Mouse (Mus musculus) cortical plate, adult 2 months (tissue): ENCODE measurements around the gene Hacl1. TPM values are rescaled to one million over a fixed set of nuclear protein-coding genes. Genes with fewer than 3 reads are reported as not detected.

Experiments used
- H3K27ac ChIP-seq: fragments of 200-500 bp; 2 replicates; pipeline ENCODE4 v1.5.1; 2012; ENCODE audit warnings: low read length, control low read depth, inconsistent platforms; ENCODE audit not compliant: insufficient read depth
- H3K4me1 ChIP-seq: fragments of 200-500 bp; 2 replicates; pipeline ENCODE4 v1.6.1; 2011; ENCODE audit warnings: low read length; ENCODE audit not compliant: control insufficient read depth, insufficient read depth
- H3K4me3 ChIP-seq: fragments of 200-500 bp; 2 replicates; pipeline ENCODE4 v1.5.1; 2011; ENCODE audit warnings: mild to moderate bottlenecking, low read length, control low read depth; ENCODE audit not compliant: insufficient read depth
- CTCF ChIP-seq: fragments of 200-500 bp; IDR thresholded peaks from 2 replicates; pipeline ENCODE4 v1.5.1; 2011; ENCODE audit warnings: mild to moderate bottlenecking, control low read depth, low read length; ENCODE audit not compliant: insufficient read depth; ENCODE audit errors: extremely low read depth
- POLR2A ChIP-seq: fragments of 200-500 bp; IDR thresholded peaks from 2 replicates; pipeline ENCODE4 v1.6.1; 2011; ENCODE audit warnings: mild to moderate bottlenecking, low read length, control low read depth; ENCODE audit not compliant: insufficient read depth; ENCODE audit errors: extremely low read depth
- polyA plus RNA-seq: library from polyadenylated mRNA; depleted of rRNA; stranded (reverse); fragments of >200 nt; gene quantifications from 2 replicates; pipeline ENCODE4 v1.2.3, GENCODE M21; 2012; rRNA removed

Gene Hacl1
- polyA plus RNA-seq, 1 experiment: 11.3 TPM

DNA sequence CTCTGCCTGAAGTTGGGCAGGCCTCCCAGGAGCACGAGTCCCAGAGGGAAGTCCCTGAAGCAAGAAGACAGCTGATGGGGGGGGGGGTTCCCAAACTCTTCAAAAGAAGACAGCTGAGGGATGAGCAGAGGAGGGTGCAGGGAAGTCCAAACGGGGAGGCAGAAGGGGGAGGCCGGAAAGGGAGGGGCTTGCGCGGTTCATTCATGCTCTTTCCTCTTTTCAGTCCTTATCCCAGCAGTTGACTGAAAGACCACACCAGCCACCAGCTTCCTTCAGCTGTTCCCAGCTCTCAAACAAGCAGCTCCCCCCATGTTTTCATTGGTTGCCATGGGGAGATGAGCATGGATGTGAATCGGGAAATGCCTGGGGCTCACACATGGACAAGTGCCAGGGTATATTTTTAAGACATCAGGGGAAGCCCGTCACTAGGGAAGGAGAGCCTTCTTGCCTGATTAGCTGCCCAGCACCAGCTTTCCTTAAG is 71.9 kb downstream of the Hacl1 start:
- TF ChIP-seq CTCF (no peak), POLR2A (no peak)
- Histone ChIP-seq H3K4me1 (no peaks in the 10 kb centered on the region; the same call in 1 of the 2 replicates), H3K27ac (no peak overlapping the region), H3K4me3 (no peak overlapping the region)

DNA sequence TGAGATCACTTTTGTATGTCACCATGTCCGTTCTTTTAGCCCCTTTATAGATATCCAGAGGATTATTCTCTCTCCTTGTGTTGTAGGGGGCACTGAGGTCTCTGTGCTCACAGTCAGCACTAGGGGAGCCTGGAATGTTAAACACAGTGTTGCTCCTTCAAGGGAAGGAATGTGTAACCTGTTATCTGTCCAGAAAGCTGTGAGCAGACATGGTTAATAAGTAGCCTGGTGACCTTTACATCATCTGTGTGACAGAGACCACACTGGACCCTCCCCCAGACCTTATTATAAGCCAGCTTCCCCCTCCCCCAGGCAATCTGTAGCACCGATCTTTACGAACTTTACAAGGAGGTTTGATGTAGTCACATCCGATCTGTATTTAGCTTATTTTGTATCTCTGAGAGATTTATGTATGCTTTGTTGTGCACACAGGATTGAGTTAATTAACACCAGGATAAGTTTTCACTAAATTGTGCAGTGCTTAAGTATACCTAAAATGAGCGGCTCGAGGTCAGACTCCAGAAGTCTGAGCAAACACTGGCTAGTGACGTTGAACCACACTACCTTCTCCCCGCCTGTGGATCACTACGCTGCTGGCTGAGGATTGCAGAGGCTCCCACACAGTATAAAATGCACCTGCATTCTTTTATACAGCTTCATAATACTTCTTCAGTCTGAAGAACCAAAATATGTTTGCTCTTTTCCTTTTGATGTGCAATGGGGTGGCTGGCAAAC is 75.4 kb downstream of the Hacl1 start:
- H3K4me1 ChIP-seq: no peaks in the 10 kb centered on the region

DNA sequence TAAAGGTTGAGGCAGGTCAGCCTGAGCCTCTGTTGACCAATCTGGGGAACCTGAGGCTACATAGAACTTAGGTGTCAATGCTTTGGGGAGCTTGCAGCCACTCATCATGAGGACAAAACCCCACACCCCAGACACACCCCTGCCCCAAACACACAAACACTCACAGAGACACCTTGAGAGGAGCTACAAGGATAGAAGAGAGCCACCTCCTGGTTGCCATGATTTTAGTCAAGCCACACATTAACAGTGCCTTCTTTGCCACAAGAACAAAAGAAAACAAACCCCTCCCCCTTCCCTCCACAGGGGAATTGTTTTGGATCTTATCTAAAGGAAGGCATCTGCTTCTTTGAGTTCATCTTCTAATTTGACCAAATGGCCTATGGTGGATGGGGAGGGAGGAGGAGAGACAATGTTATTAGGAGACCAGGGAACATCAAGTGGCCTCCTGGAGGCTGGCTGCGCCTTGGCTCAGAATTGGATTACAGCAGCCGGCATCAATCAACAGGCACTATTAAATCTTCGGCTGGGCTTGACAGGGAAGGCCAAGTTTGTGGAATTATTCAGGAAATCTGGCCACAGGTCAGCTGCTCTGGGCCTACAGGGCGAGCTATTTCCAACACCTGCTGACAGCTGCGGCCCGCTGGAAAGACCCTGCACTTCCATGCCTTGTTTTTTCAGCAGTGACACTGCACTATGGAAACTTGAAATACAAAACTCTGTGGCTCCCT is 76.5 kb downstream of the Hacl1 start:
- H3K4me3 ChIP-seq: no peak overlapping the region
- H3K4me1 ChIP-seq: no peaks in the 10 kb centered on the region
- TF ChIP-seq POLR2A (no peak), CTCF (no peak)
- no peak overlapping the region for H3K27ac ChIP-seq

More for the DNA sequence above, 75.4 kb downstream of the Hacl1 start:
- TF ChIP-seq CTCF (no peak), POLR2A (no peak)
- H3K4me3 ChIP-seq: no peak overlapping the region
- no peak overlapping the region for H3K27ac ChIP-seq

DNA sequence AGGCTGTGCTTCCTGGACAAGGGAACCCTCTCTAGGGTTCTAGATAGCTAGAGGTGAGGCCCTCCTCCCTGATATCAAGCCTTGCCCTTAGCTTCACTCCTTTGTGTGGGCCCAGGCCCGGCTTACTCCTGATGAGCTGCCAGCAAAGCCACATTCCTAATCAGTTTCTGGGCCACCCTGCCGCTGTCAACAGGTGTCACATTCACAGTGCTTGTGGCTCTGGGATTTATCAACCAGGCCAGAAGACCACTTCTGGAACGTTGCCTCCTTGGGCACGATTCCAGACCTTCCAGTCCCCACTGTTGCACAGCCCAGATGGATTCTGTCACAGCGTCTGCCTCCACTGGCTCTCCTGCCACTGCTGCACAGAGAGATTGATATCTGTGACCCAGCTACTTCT is 80.2 kb downstream of the Hacl1 start:
- no peaks in the 10 kb centered on the region for H3K4me1 ChIP-seq
- no peak overlapping the region for H3K4me3 ChIP-seq
- H3K27ac ChIP-seq: no peak overlapping the region
- TF ChIP-seq CTCF (no peak), POLR2A (no peak)

DNA sequence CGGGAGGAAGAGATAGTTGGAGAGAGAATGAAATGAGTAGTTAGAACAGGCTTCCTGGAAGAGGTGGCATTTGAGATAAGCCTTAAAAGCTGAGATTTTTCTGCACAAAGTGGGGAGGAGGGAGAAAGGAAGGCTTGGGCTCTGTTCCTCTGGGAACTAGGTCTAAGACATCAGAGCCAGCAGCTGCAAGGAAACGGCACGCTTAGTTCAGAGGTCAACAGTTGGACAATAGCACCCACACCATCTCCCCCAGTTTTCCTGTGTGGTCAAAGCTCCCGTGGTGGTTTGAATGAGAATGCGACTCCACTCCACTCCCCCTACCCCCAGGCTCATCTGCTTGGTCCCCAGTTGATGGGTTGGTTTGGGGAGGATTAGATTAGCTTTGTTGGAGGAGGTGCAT is 81.9 kb downstream of the Hacl1 start:
- no peaks in the 10 kb centered on the region for H3K4me1 ChIP-seq
- TF ChIP-seq POLR2A (no peak), CTCF (no peak)
- no peak overlapping the region for H3K27ac ChIP-seq
- H3K4me3 ChIP-seq: no peak overlapping the region

DNA sequence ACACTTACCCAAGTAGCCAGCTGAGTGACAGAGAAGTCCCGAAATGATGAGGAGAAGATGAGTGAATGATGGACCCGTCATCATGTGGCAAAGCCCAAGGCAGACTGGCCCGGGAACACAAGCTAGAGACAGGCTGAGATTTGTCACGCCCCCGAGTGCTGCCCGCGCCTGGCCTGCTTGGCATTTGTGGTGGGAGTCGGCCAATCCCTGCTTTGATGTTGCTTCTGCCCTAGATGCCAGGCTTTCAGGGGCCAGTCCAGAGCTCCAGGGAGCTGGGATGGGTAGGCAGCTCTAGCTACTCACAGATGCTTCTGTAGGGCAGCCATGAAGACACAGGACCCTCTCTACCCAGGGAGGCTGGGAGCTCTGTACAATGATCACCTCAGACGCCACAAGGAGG is 83.3 kb downstream of the Hacl1 start:
- Histone ChIP-seq H3K27ac (no peak overlapping the region), H3K4me3 (no peak overlapping the region), H3K4me1 (no peaks in the 10 kb centered on the region)
- TF ChIP-seq CTCF: no peak
- TF ChIP-seq POLR2A: no peak

DNA sequence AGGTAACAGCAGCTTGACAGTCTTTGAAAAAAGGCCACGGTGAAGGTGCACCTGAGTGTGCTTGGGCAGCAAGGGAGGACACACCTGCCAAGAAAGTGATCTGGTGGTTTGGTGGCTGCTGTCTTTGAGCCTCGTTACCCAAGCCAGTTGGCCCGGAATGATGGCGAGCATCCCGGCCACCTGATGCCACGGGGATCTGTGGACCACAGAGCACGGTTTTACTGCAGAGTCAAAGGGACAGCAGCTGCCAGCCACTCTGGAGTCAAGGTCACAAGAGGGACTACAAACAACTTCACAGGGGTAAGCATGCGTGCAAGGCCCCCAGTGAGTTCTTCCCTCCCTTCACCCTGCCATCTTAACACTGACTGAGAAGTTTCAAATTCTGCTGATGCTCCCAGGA is 83.8 kb downstream of the Hacl1 start:
- H3K4me3 ChIP-seq: no peak overlapping the region
- no peak overlapping the region for H3K27ac ChIP-seq
- no peaks in the 10 kb centered on the region for H3K4me1 ChIP-seq
- TF ChIP-seq CTCF (no peak), POLR2A (no peak)

DNA sequence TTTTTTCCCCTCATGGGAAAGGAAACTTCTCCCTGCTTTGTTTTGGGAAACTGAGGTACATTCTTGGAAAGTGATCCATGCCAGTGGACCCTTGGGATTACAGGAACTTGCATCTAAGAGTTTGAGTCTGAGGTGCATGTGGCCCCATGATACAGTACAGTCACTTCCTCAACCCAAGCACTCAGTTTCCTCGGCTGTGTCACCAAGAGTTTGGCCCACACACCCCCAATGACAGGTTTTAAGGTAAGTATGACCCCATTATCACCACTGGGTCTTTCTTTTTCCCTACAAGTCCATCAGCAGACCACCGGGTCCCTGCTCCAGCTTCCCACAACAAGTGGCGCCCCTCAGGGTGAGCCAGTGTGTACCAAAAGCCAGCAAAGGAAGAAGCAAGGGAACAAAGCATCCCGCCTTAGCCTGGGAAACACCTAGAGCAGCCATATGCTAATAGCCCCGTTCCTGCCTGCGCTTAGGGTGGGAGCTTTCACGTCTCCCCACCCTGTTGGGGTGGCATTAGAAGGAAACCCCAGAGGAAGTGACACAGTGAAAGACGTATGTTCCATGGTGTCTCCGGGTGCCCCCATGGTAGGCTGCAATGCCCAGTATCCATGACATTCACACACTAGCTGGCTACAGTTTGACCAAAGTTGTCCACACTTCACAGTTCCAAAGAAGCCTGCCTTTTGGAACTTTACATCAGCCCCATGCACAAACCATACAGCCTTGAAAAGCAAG is 84.4 kb downstream of the Hacl1 start:
- H3K4me3 ChIP-seq: no peak overlapping the region
- no peak overlapping the region for H3K27ac ChIP-seq
- no peaks in the 10 kb centered on the region for H3K4me1 ChIP-seq
- no peak for TF ChIP-seq CTCF
- no peak for TF ChIP-seq POLR2A

DNA sequence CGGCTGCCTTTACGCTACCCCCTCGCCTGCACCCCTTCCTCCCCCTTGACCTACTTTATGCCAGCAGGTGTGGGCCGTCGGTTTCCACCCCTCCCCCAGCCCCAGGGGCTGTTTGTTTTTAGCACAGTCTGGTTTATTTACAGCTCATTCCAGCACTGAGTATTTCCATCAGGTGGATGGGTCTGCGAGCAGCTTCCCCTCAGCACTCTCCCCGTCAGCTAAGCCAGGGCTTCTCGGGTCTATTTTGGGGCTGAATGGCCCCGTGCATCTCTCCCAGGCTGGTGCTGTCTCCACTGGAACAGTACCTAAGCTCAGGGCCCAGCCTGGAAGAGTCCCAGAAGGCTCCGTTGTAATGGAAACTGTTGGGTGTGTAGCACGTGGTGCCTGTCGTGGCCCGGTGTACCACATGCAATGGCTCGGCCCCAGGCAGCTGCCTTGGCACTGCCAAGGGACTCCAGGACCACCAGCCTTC is 85.1 kb downstream of the Hacl1 start:
- H3K27ac ChIP-seq: no peak overlapping the region
- no peak overlapping the region for H3K4me3 ChIP-seq
- TF ChIP-seq POLR2A (no peak), CTCF (no peak)
- no peaks in the 10 kb centered on the region for H3K4me1 ChIP-seq

DNA sequence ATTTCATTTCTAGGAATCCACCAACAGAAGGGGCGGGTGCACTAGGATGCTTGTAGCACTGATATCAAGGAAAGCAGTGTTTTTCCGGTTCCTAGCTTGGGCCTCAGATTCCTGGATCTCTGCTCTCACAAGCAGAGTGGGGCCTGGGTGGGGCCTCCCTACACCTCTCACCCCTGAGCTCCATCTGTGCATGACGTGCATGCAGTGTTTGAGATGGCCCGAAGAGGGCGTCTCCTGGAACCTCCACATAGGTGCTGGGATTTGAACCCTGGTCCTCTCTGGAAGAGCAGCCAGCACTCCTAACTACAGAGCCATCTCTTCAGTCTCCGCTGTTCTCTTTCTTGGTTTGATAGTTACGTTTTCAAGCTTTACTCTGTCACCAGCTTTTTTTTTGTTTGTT is 86.1 kb downstream of the Hacl1 start:
- TF ChIP-seq POLR2A: no peak
- TF ChIP-seq CTCF: no peak
- Histone ChIP-seq H3K27ac (no peak overlapping the region), H3K4me1 (no peaks in the 10 kb centered on the region), H3K4me3 (no peak overlapping the region)

Other genes starting within 250 kb of the Hacl1 start
- 43.8 and 55.2 TPM in 2 replicates for gene Sh3bp5, start 205.2 kb downstream of the Hacl1 start, polyA plus RNA-seq
- 11.5 and 13.5 TPM in 2 replicates for gene Eaf1, start 146.9 kb downstream of the Hacl1 start, polyA plus RNA-seq
- 18.4 and 18.8 TPM in 2 replicates for gene Mettl6, start 146.2 kb downstream of the Hacl1 start, polyA plus RNA-seq
- gene Colq, start 49.9 kb downstream of the Hacl1 start, polyA plus RNA-seq: 0.84 and 0.91 TPM in 2 replicates
- gene Gm49387, start 408 bp downstream of the Hacl1 start, polyA plus RNA-seq: not detected in 2 replicates
- gene Btd, start 258 bp downstream of the Hacl1 start, polyA plus RNA-seq: 15.7 and 19.6 TPM in 2 replicates
- gene Ankrd28, start 189.4 kb upstream of the Hacl1 start, polyA plus RNA-seq: 27.8 and 29.3 TPM in 2 replicates